Mouse (Mus musculus) liver, adult 2 months (tissue): Measurements from ENCODE around the gene Sp4. TPM values are rescaled to one million over a fixed set of nuclear protein-coding genes. Genes with fewer than 3 reads are reported as not detected.
A peak's percentile ranks its signal among the peaks of the same experiment; 100 is the strongest.

Experiments used
- DNase-seq: peaks from one replicate; pipeline ENCODE4 v3.0.0-alpha.2; 2011; ENCODE audit warnings: low read depth, low spot score; ENCODE audit errors: extremely low read depth
- H3K27ac ChIP-seq: fragments of 200-500 bp; replicated peaks from 2 replicates; pipeline ENCODE4 v1.5.1; 2012; ENCODE audit warnings: low read depth, mild to moderate bottlenecking, control low read depth, inconsistent platforms, low read length; ENCODE audit not compliant: insufficient read depth
- H3K27me3 ChIP-seq: fragments of 200-500 bp; 2 replicates; pipeline ENCODE4 v1.6.1; 2012; ENCODE audit warnings: mild to moderate bottlenecking, moderate library complexity, low read length, inconsistent platforms; ENCODE audit not compliant: control insufficient read depth, insufficient read depth
- H3K36me3 ChIP-seq: fragments of 200-500 bp; 2 replicates; pipeline ENCODE4 v1.6.1; 2012; ENCODE audit warnings: low read length, inconsistent platforms; ENCODE audit not compliant: control insufficient read depth, insufficient read depth
- H3K4me1 ChIP-seq: fragments of 200-500 bp; 2 replicates; pipeline ENCODE4 v1.6.1; 2011; ENCODE audit warnings: low read length; ENCODE audit not compliant: control insufficient read depth, insufficient read depth
- H3K4me3 ChIP-seq: fragments of 200-500 bp; 2 replicates; pipeline ENCODE4 v1.5.1; 2011; ENCODE audit warnings: low read depth, mild to moderate bottlenecking, control low read depth, low read length, moderate library complexity; ENCODE audit not compliant: insufficient read depth
- H3K79me2 ChIP-seq: fragments of 200-500 bp; 2 replicates; pipeline ENCODE4 v1.6.1; 2012; ENCODE audit warnings: inconsistent platforms, mild to moderate bottlenecking, low read length, moderate library complexity; ENCODE audit not compliant: control insufficient read depth, insufficient read depth
- H3K9ac ChIP-seq: fragments of 200-500 bp; 2 replicates; pipeline ENCODE4 v1.6.1; 2012; ENCODE audit warnings: low read depth, mild to moderate bottlenecking, control low read depth, inconsistent platforms, low read length
- CTCF ChIP-seq: fragments of 200-500 bp; IDR thresholded peaks from 2 replicates; pipeline ENCODE4 v1.5.1; 2011; ENCODE audit warnings: low read depth, low read length, control low read depth
- POLR2A ChIP-seq: fragments of 200-500 bp; IDR thresholded peaks from 2 replicates; pipeline ENCODE4 v1.6.1; 2011; ENCODE audit warnings: low read length, control low read depth; ENCODE audit not compliant: insufficient read depth; ENCODE audit errors: extremely low read depth
- WGBS: fragments of 180-500 bp; shearing (Covaris S2); methylation state at CpG from one replicate; pipeline ENCODE4 v1.1.7; 2018; 5-methylcytosine and 5-hydroxymethylcytosine counted together
- polyA plus RNA-seq: library from polyadenylated mRNA; depleted of rRNA; stranded (reverse); fragments of >200 nt; gene quantifications from 2 replicates; pipeline ENCODE4 v1.2.3, GENCODE M21; 2012
- total RNA-seq: library from RNA; depleted of rRNA; stranded (reverse); fragments of >200 nt; gene quantifications from 2 replicates; pipeline ENCODE4 v1.2.3, GENCODE M21; 2014

Gene Sp4
- total and polyA plus RNA-seq, 2 experiments: 1.6 to 9.3 TPM

GRCm38 (mm10) chr12:118295793-118296192 is 5.4 kb downstream of the Sp4 start:
- no peak overlapping the region for H3K27ac ChIP-seq
- no peak overlapping the region for H3K4me3 ChIP-seq
- no peak overlapping the region for H3K9ac ChIP-seq

GRCm38 (mm10) chr12:118288947-118289346 is 12.3 kb downstream of the Sp4 start:
- no peak for TF ChIP-seq POLR2A
- no peak for TF ChIP-seq CTCF
- WGBS: 17% methylated on average over 1 of the region's 1 CpGs

More at GRCm38 (mm10) chr12:118295793-118296192, 5.4 kb downstream of the Sp4 start:
- Histone ChIP-seq H3K79me2 (no peaks in the 10 kb centered on the region; the same call in 1 of the 2 replicates), H3K27me3 (no peaks in the 10 kb centered on the region), H3K4me1 (peaks cover 7% of the 10 kb centered on the region), H3K36me3 (no peaks in the 10 kb centered on the region)
- TF ChIP-seq CTCF: no peak
- no peak for TF ChIP-seq POLR2A
- WGBS: 89% methylated on average over 1 of the region's 1 CpGs
- DNase-seq: no peak

GRCm38 (mm10) chr12:118285099-118285498 is 16.1 kb downstream of the Sp4 start:
- no peak overlapping the region for H3K9ac ChIP-seq
- 55% methylated on average over 6 of the region's 6 CpGs for WGBS

More at GRCm38 (mm10) chr12:118288947-118289346, 12.3 kb downstream of the Sp4 start:
- H3K4me3 ChIP-seq: no peak overlapping the region
- peak; percentile 90 for DNase-seq
- no peaks in the 10 kb centered on the region for H3K27me3 ChIP-seq
- no peaks in the 10 kb centered on the region; the same call in 1 of the 2 replicates for H3K79me2 ChIP-seq
- H3K27ac ChIP-seq: no peak overlapping the region
- H3K9ac ChIP-seq: no peak overlapping the region
- peaks cover 5% of the 10 kb centered on the region for H3K4me1 ChIP-seq
- no peaks in the 10 kb centered on the region for H3K36me3 ChIP-seq

GRCm38 (mm10) chr12:118281961-118282360 is 19.3 kb downstream of the Sp4 start:
- 97% methylated on average over 1 of the region's 1 CpGs for WGBS
- H3K36me3 ChIP-seq: no peaks in the 10 kb centered on the region
- no peak overlapping the region for H3K27ac ChIP-seq
- TF ChIP-seq CTCF: no peak
- no peak for TF ChIP-seq POLR2A
- H3K27me3 ChIP-seq: no peaks in the 10 kb centered on the region
- peaks cover 10% of the 10 kb centered on the region for H3K4me1 ChIP-seq
- no peaks in the 10 kb centered on the region; the same call in 1 of the 2 replicates for H3K79me2 ChIP-seq
- H3K9ac ChIP-seq: no peak overlapping the region
- DNase-seq: no peak
- no peak overlapping the region for H3K4me3 ChIP-seq

More at GRCm38 (mm10) chr12:118285099-118285498, 16.1 kb downstream of the Sp4 start:
- DNase-seq: peak; percentile 44
- H3K4me1 ChIP-seq: peaks cover 12% of the 10 kb centered on the region
- no peaks in the 10 kb centered on the region for H3K36me3 ChIP-seq
- no peaks in the 10 kb centered on the region; the same call in 1 of the 2 replicates for H3K79me2 ChIP-seq
- no peak for TF ChIP-seq POLR2A
- no peak for TF ChIP-seq CTCF
- H3K27me3 ChIP-seq: no peaks in the 10 kb centered on the region
- no peak overlapping the region for H3K27ac ChIP-seq
- H3K4me3 ChIP-seq: no peak overlapping the region

GRCm38 (mm10) chr12:118276385-118276784 is 24.9 kb downstream of the Sp4 start:
- 93% methylated on average over 5 of the region's 5 CpGs for WGBS
- no peaks in the 10 kb centered on the region for H3K36me3 ChIP-seq

GRCm38 (mm10) chr12:118264905-118265304 is 36.3 kb downstream of the Sp4 start:
- no peaks in the 10 kb centered on the region for H3K27me3 ChIP-seq
- H3K4me1 ChIP-seq: no peaks in the 10 kb centered on the region
- H3K79me2 ChIP-seq: no peaks in the 10 kb centered on the region

More at GRCm38 (mm10) chr12:118276385-118276784, 24.9 kb downstream of the Sp4 start:
- Histone ChIP-seq H3K4me3 (no peak overlapping the region), H3K79me2 (no peaks in the 10 kb centered on the region; the same call in 1 of the 2 replicates), H3K9ac (no peak overlapping the region), H3K27ac (no peak overlapping the region), H3K4me1 (no peaks in the 10 kb centered on the region), H3K27me3 (no peaks in the 10 kb centered on the region)
- no peak for DNase-seq
- no peak for TF ChIP-seq POLR2A
- no peak for TF ChIP-seq CTCF

More at GRCm38 (mm10) chr12:118264905-118265304, 36.3 kb downstream of the Sp4 start:
- Histone ChIP-seq H3K36me3 (no peaks in the 10 kb centered on the region), H3K9ac (no peak overlapping the region), H3K27ac (no peak overlapping the region), H3K4me3 (no peak overlapping the region)
- TF ChIP-seq CTCF: no peak
- DNase-seq: no peak
